Mouse (Mus musculus) kidney, postnatal 0 days (tissue): ENCODE data around the gene Sart3. TPM values are rescaled to one million over a fixed set of nuclear protein-coding genes. Genes with fewer than 3 reads are reported as not detected.

ENCODE experiments used
- ATAC-seq: fragments of 200-750 bp; cut with Nextera tagmentation; replicated peaks from 2 replicates; pipeline ENCODE4 v1.8.0; 2017; ENCODE audit warnings: low read depth, moderate number of reproducible peaks, moderate TSS enrichment, moderate library complexity; ENCODE audit not compliant: low FRiP score
- DNase-seq: peaks from one replicate; pipeline ENCODE4 v3.0.0-alpha.2; 2016; ENCODE audit warnings: low spot score
- H3K27ac ChIP-seq: fragments of 300-500 bp; sonication (generic); 2 replicates; pipeline ENCODE4 v1.5.1; 2014; ENCODE audit warnings: mild to moderate bottlenecking
- H3K27me3 ChIP-seq: fragments of 300-500 bp; sonication (generic); 2 replicates; pipeline ENCODE4 v1.6.1; 2014; ENCODE audit warnings: low read length, mixed read lengths; ENCODE audit not compliant: insufficient read depth
- H3K36me3 ChIP-seq: fragments of 300-500 bp; sonication (generic); 2 replicates; pipeline ENCODE4 v1.6.1; 2014; ENCODE audit warnings: low read length, mixed read lengths; ENCODE audit not compliant: insufficient read depth
- H3K4me1 ChIP-seq: fragments of 300-500 bp; sonication (generic); replicated peaks from 2 replicates; pipeline ENCODE4 v1.6.1; 2014; ENCODE audit warnings: antibody characterized with exemption, low read length, mixed read lengths; ENCODE audit not compliant: insufficient read depth
- H3K4me2 ChIP-seq: fragments of 300-500 bp; sonication (generic); 2 replicates; pipeline ENCODE4 v1.6.1; 2014; ENCODE audit warnings: mild to moderate bottlenecking, low read length, moderate library complexity, mixed read lengths
- H3K4me3 ChIP-seq: fragments of 300-500 bp; sonication (generic); replicated peaks from 2 replicates; pipeline ENCODE4 v1.5.1; 2014; ENCODE audit warnings: low read depth, low read length
- H3K9ac ChIP-seq: fragments of 300-500 bp; sonication (generic); 2 replicates; pipeline ENCODE4 v1.6.1; 2014; ENCODE audit warnings: low read depth, low read length
- H3K9me3 ChIP-seq: fragments of 300-500 bp; sonication (generic); replicated peaks from 2 replicates; pipeline ENCODE4 v1.6.1; 2016; ENCODE audit warnings: low read length, inconsistent platforms, mixed read lengths
- CTCF ChIP-seq: IDR thresholded peaks from 2 replicates; pipeline ENCODE4 v1.5.1; 2016; ENCODE audit warnings: antibody characterized with exemption, low read depth, mild to moderate bottlenecking, moderate library complexity
- WGBS: fragments of 180-500 bp; shearing (Covaris S2); extraction: QIAGEN DNeasy Blood & Tissue Kit; methylation state at CpG from one replicate; pipeline ENCODE4 v1.1.7; 2014; 5-methylcytosine and 5-hydroxymethylcytosine counted together
- polyA plus RNA-seq: library from polyadenylated mRNA; unstranded; fragments of >200 nt; fragmentation: Nextera tagmentation; extraction: Ambion mirVana; gene quantifications from 2 replicates; pipeline ENCODE4 v1.2.1, GENCODE M21; 2015

The Sart3 gene
- polyA plus RNA-seq, 1 experiment from 2014 or later = 27.7 TPM

- H3K27me3 ChIP-seq = no peaks in the 10 kb centered on the region
- H3K9ac ChIP-seq = no peak overlapping the region
- no peak for ATAC-seq
- no peaks in the 10 kb centered on the region for H3K4me1 ChIP-seq
- no peaks in the 10 kb centered on the region for H3K9me3 ChIP-seq
- H3K36me3 ChIP-seq = peaks cover 35% of the 10 kb centered on the region
- no peak for DNase-seq
- H3K4me2 ChIP-seq = no peak overlapping the region
- 86% methylated on average over 11 of the region's 11 CpGs for WGBS
- no peak for TF ChIP-seq CTCF
- H3K4me3 ChIP-seq = no peak overlapping the region
- no peak overlapping the region for H3K27ac ChIP-seq
Measured at GRCm38 (mm10) chr5:113737607-113738237, 34.6 kb downstream of the Sart3 start.

GRCm38 (mm10) chr5:113736522-113737164 is 35.7 kb downstream of the Sart3 start:
- no peaks in the 10 kb centered on the region for H3K27me3 ChIP-seq
- ATAC-seq = no peak
- peak; percentile 13; the same call in 1 of the 2 replicates for TF ChIP-seq CTCF
- peak overlapping the region; percentile 90 for H3K4me2 ChIP-seq
- peak overlapping the region; percentile 94; the same call in 1 of the 2 replicates for H3K27ac ChIP-seq
- H3K4me1 ChIP-seq = no peaks in the 10 kb centered on the region
- H3K9ac ChIP-seq = peak overlapping the region; percentile 82
- peaks cover 25% of the 10 kb centered on the region; the same call in 1 of the 2 replicates for H3K36me3 ChIP-seq
- DNase-seq = no peak
- H3K9me3 ChIP-seq = no peaks in the 10 kb centered on the region
- 38% methylated on average over 15 of the region's 15 CpGs for WGBS
- peak overlapping the region; percentile 73 for H3K4me3 ChIP-seq

GRCm38 (mm10) chr5:113736113-113736502 is 36.2 kb downstream of the Sart3 start:
- H3K27me3 ChIP-seq = no peaks in the 10 kb centered on the region
- peak overlapping the region; percentile 73 for H3K4me3 ChIP-seq
- ATAC-seq = 0 out of 2 replicates have a peak, but pooled peaks have one; percentile 2
- H3K9me3 ChIP-seq = no peaks in the 10 kb centered on the region
- peak overlapping the region; percentile 90 for H3K4me2 ChIP-seq
- H3K9ac ChIP-seq = peak overlapping the region; percentile 82
- DNase-seq = peak; percentile 11
- TF ChIP-seq CTCF = no peak
- 4% methylated on average over 10 of the region's 10 CpGs for WGBS
- H3K27ac ChIP-seq = peak overlapping the region; percentile 94
- no peaks in the 10 kb centered on the region for H3K4me1 ChIP-seq
- peaks cover 20% of the 10 kb centered on the region; the same call in 1 of the 2 replicates for H3K36me3 ChIP-seq

- H3K4me2 ChIP-seq = peak within 1 kb of the TSS; percentile 90
- TF ChIP-seq CTCF = no peak
Measured at GRCm38 (mm10) chr5:113735345-113736112, 36.8 kb downstream of the Sart3 start, which contains the start of gene Ficd. TSS of gene Ficd (plus strand) at chr5:113735803.

GRCm38 (mm10) chr5:113735023-113735344 is 37.3 kb downstream of the Sart3 start:
- Histone ChIP-seq H3K9me3 (no peaks in the 10 kb centered on the region), H3K36me3 (0 out of 2 replicates have a peak, but pooled peaks cover 11% of the 10 kb centered on the region), H3K27me3 (no peaks in the 10 kb centered on the region), H3K4me3 (peak overlapping the region; percentile 73), H3K9ac (peak overlapping the region; percentile 55), H3K27ac (peak overlapping the region; percentile 94), H3K4me2 (peak overlapping the region; percentile 90), H3K4me1 (no peaks in the 10 kb centered on the region)
- peak; percentile 22; the same call in 1 of the 2 replicates for ATAC-seq
- no peak for DNase-seq
- TF ChIP-seq CTCF = no peak
- 27% methylated on average over 7 of the region's 7 CpGs for WGBS

More at GRCm38 (mm10) chr5:113735345-113736112, 36.8 kb downstream of the Sart3 start, which contains the start of gene Ficd:
- Histone ChIP-seq H3K27me3 (no peaks in the 10 kb centered on the region), H3K4me3 (peak within 1 kb of the TSS; percentile 73), H3K9me3 (no peaks in the 10 kb centered on the region), H3K9ac (peak within 1 kb of the TSS; percentile 82), H3K27ac (peak within 1 kb of the TSS; percentile 94), H3K36me3 (peaks cover 14% of the 10 kb centered on the region; the same call in 1 of the 2 replicates), H3K4me1 (no peaks in the 10 kb centered on the region)
- WGBS = 1% methylated on average over 71 of the region's 71 CpGs
- peak; percentile 99 for DNase-seq
- ATAC-seq = peak; percentile 94

GRCm38 (mm10) chr5:113734376-113734775 is 37.9 kb downstream of the Sart3 start:
- 71% methylated on average over 5 of the region's 5 CpGs for WGBS
- H3K36me3 ChIP-seq = 0 out of 2 replicates have a peak, but pooled peaks cover 11% of the 10 kb centered on the region
- H3K9ac ChIP-seq = no peak overlapping the region
- H3K27me3 ChIP-seq = no peaks in the 10 kb centered on the region
- H3K27ac ChIP-seq = no peak overlapping the region
- no peak overlapping the region for H3K4me3 ChIP-seq
- no peaks in the 10 kb centered on the region for H3K9me3 ChIP-seq
- H3K4me1 ChIP-seq = no peaks in the 10 kb centered on the region
- no peak overlapping the region for H3K4me2 ChIP-seq
- no peak for TF ChIP-seq CTCF
- ATAC-seq (no peak), DNase-seq (no peak)
